Mouse (Mus musculus) cerebellum, postnatal 25 days (tissue): ENCODE data around the gene Tmc6.
"Not testable (repeated sequence)": the region's sequence is repeated elsewhere in the genome, so short reads cannot be mapped to it uniquely, and the experiment has no call there.

Source experiments
- DNase-seq, 2 experiments: peaks; one replicate each; pipeline ENCODE4 v3.0.0; 2021; ENCODE audit warnings: mixed read lengths in 2 of 2

The Tmc6 gene

GRCm38 (mm10) chr11:117809407-117810311 lies 27.7 kb upstream of the Tmc6 start, which contains the start of the genes Gm20708 and Syngr2:
TSS of gene Gm20708 (plus strand) at chr11:117809668.
TSS of gene Syngr2 (plus strand) at chr11:117809668.
- peak; percentile 33 to 59 for DNase-seq

- DNase-seq, result no peak
Measured at GRCm38 (mm10) chr11:117806781-117807180, 24.8 kb upstream of the Tmc6 start.

GRCm38 (mm10) chr11:117803166-117803688 lies 21.2 kb upstream of the Tmc6 start:
- no peak for DNase-seq

GRCm38 (mm10) chr11:117801650-117802049 lies 19.7 kb upstream of the Tmc6 start:
- no peak for DNase-seq

- DNase-seq, result no peak
Measured at GRCm38 (mm10) chr11:117800038-117800437, 18.0 kb upstream of the Tmc6 start.

GRCm38 (mm10) chr11:117799174-117799573 lies 17.2 kb upstream of the Tmc6 start:
- DNase-seq, result no peak

GRCm38 (mm10) chr11:117798160-117798541 lies 16.2 kb upstream of the Tmc6 start:
- no peak for DNase-seq

- no peak for DNase-seq
Measured at GRCm38 (mm10) chr11:117797511-117798159, 15.6 kb upstream of the Tmc6 start, which contains the start of gene 6030468B19Rik. TSS of gene 6030468B19Rik (plus strand) at chr11:117797660.

GRCm38 (mm10) chr11:117796954-117797353 lies 15.0 kb upstream of the Tmc6 start:
- DNase-seq, result no peak

- DNase-seq, result no peak
Measured at GRCm38 (mm10) chr11:117794035-117794551, 12.1 kb upstream of the Tmc6 start.

GRCm38 (mm10) chr11:117792281-117792888 lies 10.4 kb upstream of the Tmc6 start:
- no peak for DNase-seq

GRCm38 (mm10) chr11:117791441-117791761 lies 9.4 kb upstream of the Tmc6 start:
- no peak for DNase-seq

GRCm38 (mm10) chr11:117790703-117791440 lies 8.9 kb upstream of the Tmc6 start:
- DNase-seq, result no peak

- peak; percentile 59 to 74 for DNase-seq
Measured at GRCm38 (mm10) chr11:117790286-117790685, 8.3 kb upstream of the Tmc6 start.

GRCm38 (mm10) chr11:117788481-117788880 lies 6.5 kb upstream of the Tmc6 start:
- DNase-seq, result not testable (repeated sequence)

GRCm38 (mm10) chr11:117786294-117786693 lies 4.3 kb upstream of the Tmc6 start:
- DNase-seq, result peak; percentile 63 to 80

- DNase-seq, result peak in 1 of 2 experiments; percentile 34
Measured at GRCm38 (mm10) chr11:117783683-117784309, 1.8 kb upstream of the Tmc6 start.

GRCm38 (mm10) chr11:117783089-117783488 lies 1.1 kb upstream of the Tmc6 start:
- DNase-seq, result peak in 1 of 2 experiments; percentile 62

- no peak for DNase-seq
Measured at GRCm38 (mm10) chr11:117782705-117783034, 672 bp upstream of the Tmc6 start.

GRCm38 (mm10) chr11:117781199-117781821 lies 688 bp downstream of the Tmc6 start:
- DNase-seq, result peak in 1 of 2 experiments; percentile 53

GRCm38 (mm10) chr11:117780582-117781111 lies 1.4 kb downstream of the Tmc6 start:
- peak in 1 of 2 experiments; percentile 62 for DNase-seq
